Mouse (Mus musculus): ENCODE results near the gene Gpbar1. TPM values are rescaled to one million over a fixed set of nuclear protein-coding genes. Genes with fewer than 3 reads are reported as not detected.
"Not testable (repeated sequence)": the region's sequence is repeated elsewhere in the genome, so short reads cannot be mapped to it uniquely, and the experiment has no call there.

Gpbar1 gene
- polyA plus RNA-seq, 1 experiment from 2014 or later = 0.93 TPM

DNA sequence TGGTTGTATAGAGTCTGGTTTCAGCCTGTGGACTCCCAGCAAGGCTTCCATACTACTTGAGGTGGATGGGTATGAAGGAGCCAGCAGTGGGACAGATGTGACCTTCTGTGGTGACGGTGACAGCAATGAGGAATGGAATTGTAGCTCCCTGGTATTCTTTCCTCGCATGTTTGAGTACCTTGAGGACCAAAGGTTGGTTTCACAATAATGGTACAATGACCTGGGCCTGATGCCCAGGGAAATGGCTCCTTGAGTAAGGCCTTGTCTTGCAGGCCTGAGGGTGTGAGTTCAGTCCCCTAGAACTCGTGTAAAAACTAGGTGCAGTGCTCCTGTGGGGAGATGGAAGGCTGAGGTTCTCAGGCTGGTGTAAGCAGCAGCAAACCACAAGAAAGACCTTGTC is 40.4 kb downstream of the Gpbar1 start:
- H3K9me3 ChIP-seq (ENCODE audit: control insufficient read depth) = no peaks in the 10 kb centered on the region
- H3K27me3 ChIP-seq (replicated peaks; ENCODE audit: control insufficient read depth, insufficient read depth, low read length) = no peaks in the 10 kb centered on the region
- no peak overlapping the region for H3K9ac ChIP-seq (ENCODE audit: low read depth, low read length)
- TF ChIP-seq CTCF (IDR thresholded peaks at IDR 0.05; ENCODE audit: low read depth) = no peak
- H3K27ac ChIP-seq (ENCODE audit: low read depth, low read length) = no peak overlapping the region
- H3K4me2 ChIP-seq (replicated peaks; ENCODE audit: low read depth) = no peak overlapping the region
- H3K36me3 ChIP-seq (ENCODE audit: control insufficient read depth, insufficient read depth) = no peaks in the 10 kb centered on the region
- ATAC-seq = no peak
- H3K4me3 ChIP-seq (ENCODE audit: low read depth, low read length) = no peak overlapping the region
- WGBS = 48% methylated on average over 3 of the region's 3 CpGs
- H3K4me1 ChIP-seq (replicated peaks; ENCODE audit: control insufficient read depth, insufficient read depth, low read length) = no peaks in the 10 kb centered on the region

DNA sequence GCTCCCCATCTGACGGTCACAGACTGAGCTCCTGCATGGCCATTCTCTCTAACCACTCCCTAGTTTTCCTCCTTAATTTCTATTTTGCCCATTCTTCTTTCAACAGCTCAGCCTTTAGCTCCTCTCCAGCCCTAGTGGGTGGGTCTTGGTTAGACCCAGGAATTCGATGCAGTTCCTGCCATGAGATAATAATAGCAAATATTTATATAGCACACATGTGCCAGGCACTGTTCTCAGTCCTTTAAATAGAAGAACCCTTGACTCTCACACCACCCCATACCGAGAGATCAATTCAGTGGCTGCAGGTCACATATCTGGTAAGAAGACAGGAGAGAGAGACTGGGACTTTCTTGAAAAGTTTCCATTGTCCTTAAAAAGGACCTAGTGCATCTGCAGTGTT is 43.0 kb downstream of the Gpbar1 start:
- Histone ChIP-seq H3K27me3 (replicated peaks; ENCODE audit: control insufficient read depth, insufficient read depth, low read length) (no peaks in the 10 kb centered on the region), H3K4me2 (replicated peaks; ENCODE audit: low read depth) (no peak overlapping the region), H3K9ac (ENCODE audit: low read depth, low read length) (no peak overlapping the region), H3K27ac (ENCODE audit: low read depth, low read length) (no peak overlapping the region), H3K9me3 (ENCODE audit: control insufficient read depth) (no peaks in the 10 kb centered on the region), H3K36me3 (ENCODE audit: control insufficient read depth, insufficient read depth) (no peaks in the 10 kb centered on the region), H3K4me1 (replicated peaks; ENCODE audit: control insufficient read depth, insufficient read depth, low read length) (no peaks in the 10 kb centered on the region), H3K4me3 (ENCODE audit: low read depth, low read length) (no peak overlapping the region)
- TF ChIP-seq CTCF (IDR thresholded peaks at IDR 0.05; ENCODE audit: low read depth) = no peak
- ATAC-seq = no peak
- WGBS = 54% methylated on average over 3 of the region's 3 CpGs

DNA sequence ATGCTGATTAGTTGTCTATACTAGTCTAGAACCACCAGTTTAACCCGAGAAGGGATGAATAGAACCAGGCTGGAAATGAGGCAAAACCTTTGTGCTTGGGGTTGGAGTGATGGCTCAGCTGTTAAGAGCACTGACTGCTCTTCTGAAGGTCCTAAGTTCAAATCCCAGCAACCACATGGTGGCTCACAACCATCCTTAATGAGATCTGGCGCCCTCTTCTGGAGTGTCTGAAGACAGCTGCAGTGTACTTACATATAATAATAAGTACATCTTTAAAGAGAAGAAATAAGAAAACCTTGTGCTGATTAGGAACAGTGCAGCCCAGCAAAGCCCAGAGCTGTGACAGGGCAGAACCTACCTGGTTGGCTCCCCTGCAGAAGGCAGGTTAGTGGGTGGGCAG is 48.6 kb downstream of the Gpbar1 start:
- ATAC-seq; H3K36me3 ChIP-seq (ENCODE audit: control insufficient read depth, insufficient read depth); H3K27me3 ChIP-seq (replicated peaks; ENCODE audit: control insufficient read depth, insufficient read depth, low read length); H3K9me3 ChIP-seq (ENCODE audit: control insufficient read depth); H3K4me3 ChIP-seq (ENCODE audit: low read depth, low read length); H3K9ac ChIP-seq (ENCODE audit: low read depth, low read length); H3K4me1 ChIP-seq (replicated peaks; ENCODE audit: control insufficient read depth, insufficient read depth, low read length); H3K27ac ChIP-seq (ENCODE audit: low read depth, low read length); H3K4me2 ChIP-seq (replicated peaks; ENCODE audit: low read depth): not testable (repeated sequence)
- TF ChIP-seq CTCF (IDR thresholded peaks at IDR 0.05; ENCODE audit: low read depth) = peak; percentile 50
- WGBS = 84% methylated on average over 2 of the region's 2 CpGs

Other genes with a start within 250 kb of the Gpbar1 start
- 20.0 and 21.5 TPM in 2 replicates for gene Tns1, start 154.1 kb upstream of the Gpbar1 start, polyA plus RNA-seq (2015; fragmentation: Nextera tagmentation; extraction: Ambion mirVana)
- 0.10 TPM in 1 of 2 replicates, not detected in the other for gene Rufy4, start 153.0 kb upstream of the Gpbar1 start, polyA plus RNA-seq (2015; fragmentation: Nextera tagmentation; extraction: Ambion mirVana)
- gene Cxcr2, start 124.6 kb upstream of the Gpbar1 start, polyA plus RNA-seq (2015; fragmentation: Nextera tagmentation; extraction: Ambion mirVana) = 0.07 TPM in 2 replicates
- not detected in 2 replicates for gene Cxcr1, start 83.9 kb upstream of the Gpbar1 start, polyA plus RNA-seq (2015; fragmentation: Nextera tagmentation; extraction: Ambion mirVana)
- gene Arpc2, start 42.5 kb upstream of the Gpbar1 start, polyA plus RNA-seq (2015; fragmentation: Nextera tagmentation; extraction: Ambion mirVana) = 528 and 529 TPM in 2 replicates
- 130 and 136 TPM in 2 replicates for gene Aamp, start 6.2 kb downstream of the Gpbar1 start, polyA plus RNA-seq (2015; fragmentation: Nextera tagmentation; extraction: Ambion mirVana)
- gene Pnkd, start 6.4 kb downstream of the Gpbar1 start, polyA plus RNA-seq (2015; fragmentation: Nextera tagmentation; extraction: Ambion mirVana) = 103 and 107 TPM in 2 replicates
- gene Tmbim1, start 27.1 kb downstream of the Gpbar1 start, polyA plus RNA-seq (2015; fragmentation: Nextera tagmentation; extraction: Ambion mirVana) = 47.4 and 49.1 TPM in 2 replicates
- gene Catip, start 83.6 kb downstream of the Gpbar1 start, polyA plus RNA-seq (2015; fragmentation: Nextera tagmentation; extraction: Ambion mirVana) = 0.25 and 0.33 TPM in 2 replicates
- gene Slc11a1, start 96.6 kb downstream of the Gpbar1 start, polyA plus RNA-seq (2015; fragmentation: Nextera tagmentation; extraction: Ambion mirVana) = 3.8 and 4.3 TPM in 2 replicates
- gene Ctdsp1, start 113.0 kb downstream of the Gpbar1 start, polyA plus RNA-seq (2015; fragmentation: Nextera tagmentation; extraction: Ambion mirVana) = 48.9 and 52.4 TPM in 2 replicates
- 217 and 244 TPM in 2 replicates for gene Vil1, start 130.8 kb downstream of the Gpbar1 start, polyA plus RNA-seq (2015; fragmentation: Nextera tagmentation; extraction: Ambion mirVana)
- 30.7 and 30.8 TPM in 2 replicates for gene Cnot9, start 227.5 kb downstream of the Gpbar1 start, polyA plus RNA-seq (2015; fragmentation: Nextera tagmentation; extraction: Ambion mirVana)

All from intestine, postnatal 0 days (tissue).